In the genomic region with DNA sequence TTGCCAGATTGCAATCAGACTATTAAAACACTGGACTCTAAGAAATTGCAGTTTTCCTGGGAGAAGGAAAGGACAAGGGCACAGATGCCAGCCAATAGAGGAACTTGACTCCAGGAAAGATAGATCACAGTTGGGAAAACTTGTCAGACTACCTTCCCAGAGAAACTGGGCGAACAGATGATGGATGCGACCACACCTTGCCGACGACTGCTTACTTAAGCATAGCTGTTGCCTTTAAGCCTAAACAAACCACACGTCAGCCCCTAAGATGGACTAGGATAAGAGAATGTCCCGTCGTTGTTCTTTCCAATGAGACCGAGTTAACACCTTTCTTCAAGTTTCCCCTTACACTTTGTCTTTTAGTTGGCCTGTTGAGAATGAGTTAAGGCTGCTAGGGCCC, we compare ENCODE assay signal across 8 mouse cellular contexts. TPM values are rescaled to one million over a fixed set of nuclear protein-coding genes. Genes with fewer than 3 reads are reported as not detected.
DNase-seq lines count a peak whose midpoint lies in the region; ATAC-seq and TF ChIP-seq lines count a peak whose summit lies in the region.

No protein-coding gene starts in this region.

- H3K36me3 ChIP-seq in heart, embryonic 16.5 days (ENCODE audit: control insufficient read depth, insufficient read depth), result peaks cover 16% of the 10 kb centered on the region
- H3K36me3 ChIP-seq in G1E (replicated peaks), result peaks cover 37% of the 10 kb centered on the region
- H3K36me3 ChIP-seq in forebrain, postnatal 0 days (ENCODE audit: insufficient read depth), result peaks cover 15% of the 10 kb centered on the region

- peak overlapping the region; percentile 65 for H3K9ac ChIP-seq in heart, embryonic 16.5 days (ENCODE audit: low read length)
- peak overlapping the region; percentile 94 for H3K9ac ChIP-seq in forebrain, postnatal 0 days

- H3K27ac ChIP-seq in heart, embryonic 16.5 days (ENCODE audit: low read length), result peak overlapping the region; percentile 96
- peak overlapping the region; percentile 96 for H3K27ac ChIP-seq in forebrain, postnatal 0 days (ENCODE audit: low read depth, low read length)

- no peaks in the 10 kb centered on the region for H3K27me3 ChIP-seq in heart, embryonic 16.5 days (ENCODE audit: control insufficient read depth, insufficient read depth, low read length)
- H3K27me3 ChIP-seq in G1E (ENCODE audit: insufficient read depth, low read length), result peaks cover 6% of the 10 kb centered on the region
- H3K27me3 ChIP-seq in forebrain, postnatal 0 days (ENCODE audit: insufficient read depth, low read length), result no peaks in the 10 kb centered on the region

- no peak for ATAC-seq in heart, embryonic 16.5 days (replicated peaks; ENCODE audit: extremely low read depth, insufficient read depth, low FRiP score)
- ATAC-seq in G1E (ENCODE audit: extremely low read depth, insufficient number of reproducible peaks, low FRiP score, poor library complexity, severe bottlenecking), result no peak
- no peak for ATAC-seq in forebrain, postnatal 0 days
- no peak for ATAC-seq in erythroid progenitor cell, adult 5-6 weeks (replicated peaks; ENCODE audit: low FRiP score, poor library complexity, severe bottlenecking)

- no peak for DNase-seq in heart, adult 11 months
- no peak for DNase-seq in G1E (ENCODE audit: low spot score)
- no peak for DNase-seq in forebrain, postnatal 0 days
- DNase-seq in lung, postnatal 10 days, result peak; percentile 20
- DNase-seq in Muller cell, postnatal 12 days (ENCODE audit: inconsistent ontology term), result no peak
- no peak for DNase-seq in kidney, postnatal 10 days

- H3K4me1 ChIP-seq in heart, embryonic 16.5 days (ENCODE audit: control insufficient read depth, insufficient read depth, low read length), result peaks cover 20% of the 10 kb centered on the region
- peaks cover 40% of the 10 kb centered on the region for H3K4me1 ChIP-seq in G1E (ENCODE audit: insufficient read depth, low read depth, low read length)
- H3K4me1 ChIP-seq in forebrain, postnatal 0 days (ENCODE audit: insufficient read depth), result peaks cover 15% of the 10 kb centered on the region

- H3K4me3 ChIP-seq in heart, embryonic 16.5 days (ENCODE audit: low read length), result peak overlapping the region; percentile 89
- peak overlapping the region; percentile 99 for H3K4me3 ChIP-seq in G1E (ENCODE audit: low read depth, low read length)
- peak overlapping the region; percentile 96 for H3K4me3 ChIP-seq in forebrain, postnatal 0 days (ENCODE audit: low read depth, low read length)

- H3K9me3 ChIP-seq in heart, embryonic 16.5 days (replicated peaks; ENCODE audit: control insufficient read depth, low read length), result no peaks in the 10 kb centered on the region
- no peaks in the 10 kb centered on the region for H3K9me3 ChIP-seq in G1E (replicated peaks)
- no peaks in the 10 kb centered on the region for H3K9me3 ChIP-seq in forebrain, postnatal 0 days (ENCODE audit: low read length)

- peak overlapping the region; percentile 79 for H3K4me2 ChIP-seq in heart, embryonic 16.5 days (ENCODE audit: low read depth, low read length)
- peak overlapping the region; percentile 78 for H3K4me2 ChIP-seq in forebrain, postnatal 0 days (ENCODE audit: low read depth)

- TF ChIP-seq CTCF in G1E (IDR thresholded peaks at IDR 0.05; ENCODE audit: low read depth, low read length), result no peak
- TF ChIP-seq CTCF in forebrain, postnatal 0 days (IDR thresholded peaks at IDR 0.05; ENCODE audit: low read depth), result no peak

- WGBS in heart, embryonic 16.5 days, result 45% methylated on average over 8 of the region's 8 CpGs
- WGBS in forebrain, postnatal 0 days, result 66% methylated on average over 8 of the region's 8 CpGs

RNA-seq across cellular contexts. Expression of a gene that starts 0.5 kb away (rescaled TPM):
- 54.2 and 55.0 TPM in 2 replicates for polyA plus RNA-seq in heart, embryonic 16.5 days (2015; fragmentation: Nextera tagmentation; extraction: Ambion mirVana)
- total RNA-seq in G1E (2014; fragmentation: Nextera tagmentation) (45.1 and 52.4 TPM in 2 replicates), G1E (2017) (39.1 and 41.8 TPM in 2 replicates)
- 49.2 and 50.8 TPM in 2 replicates for polyA plus RNA-seq in G1E (2012)
- total RNA-seq in forebrain, postnatal 0 days (2014; rRNA removed), result 60.7 and 63.3 TPM in 2 replicates
- 49.9 and 57.3 TPM in 2 replicates for polyA plus RNA-seq in forebrain, postnatal 0 days (2015; fragmentation: Nextera tagmentation; extraction: Ambion mirVana)
- total RNA-seq in erythroid progenitor cell, adult 5-6 weeks (2015; ENCODE audit: low replicate concordance), result 58.4 and 77.1 TPM in 2 replicates
- 66.0 and 84.6 TPM in 2 replicates for total RNA-seq in erythroid progenitor cell, adult 5-6 weeks (2017; ENCODE audit: low replicate concordance)

RNA-seq across cellular contexts. Expression of a gene that starts 33.6 kb away (rescaled TPM):
- polyA plus RNA-seq in heart, embryonic 16.5 days (2015; fragmentation: Nextera tagmentation; extraction: Ambion mirVana), result 46.7 and 48.6 TPM in 2 replicates
- total RNA-seq in G1E (2014; fragmentation: Nextera tagmentation) (25.1 and 39.2 TPM in 2 replicates), G1E (2017) (27.5 and 30.4 TPM in 2 replicates)
- polyA plus RNA-seq in G1E (2012), result 18.3 and 19.0 TPM in 2 replicates
- 38.2 and 50.3 TPM in 2 replicates for total RNA-seq in forebrain, postnatal 0 days (2014; rRNA removed)
- polyA plus RNA-seq in forebrain, postnatal 0 days (2015; fragmentation: Nextera tagmentation; extraction: Ambion mirVana), result 52.7 and 59.3 TPM in 2 replicates
- 28.5 and 33.1 TPM in 2 replicates for total RNA-seq in erythroid progenitor cell, adult 5-6 weeks (2015; ENCODE audit: low replicate concordance)
- 126 and 198 TPM in 2 replicates for total RNA-seq in erythroid progenitor cell, adult 5-6 weeks (2017; ENCODE audit: low replicate concordance)

RNA-seq across cellular contexts. Expression of a gene that starts 40.2 kb away (rescaled TPM):
- polyA plus RNA-seq in heart, embryonic 16.5 days (2015; fragmentation: Nextera tagmentation; extraction: Ambion mirVana), result 50.8 and 59.2 TPM in 2 replicates
- total RNA-seq in G1E (2014; fragmentation: Nextera tagmentation), result 116 and 135 TPM in 2 replicates
- total RNA-seq in G1E (2017), result 12.0 and 14.3 TPM in 2 replicates
- 552 and 920 TPM in 2 replicates for polyA plus RNA-seq in G1E (2012)
- 15.3 and 16.1 TPM in 2 replicates for total RNA-seq in forebrain, postnatal 0 days (2014; rRNA removed)
- 29.3 and 37.3 TPM in 2 replicates for polyA plus RNA-seq in forebrain, postnatal 0 days (2015; fragmentation: Nextera tagmentation; extraction: Ambion mirVana)
- total RNA-seq in erythroid progenitor cell, adult 5-6 weeks (2015; ENCODE audit: low replicate concordance), result 52.3 and 55.8 TPM in 2 replicates
- total RNA-seq in erythroid progenitor cell, adult 5-6 weeks (2017; ENCODE audit: low replicate concordance), result 33.1 and 42.1 TPM in 2 replicates
